9 mouse cellular contexts compared by ENCODE assay signal in the genomic region with DNA sequence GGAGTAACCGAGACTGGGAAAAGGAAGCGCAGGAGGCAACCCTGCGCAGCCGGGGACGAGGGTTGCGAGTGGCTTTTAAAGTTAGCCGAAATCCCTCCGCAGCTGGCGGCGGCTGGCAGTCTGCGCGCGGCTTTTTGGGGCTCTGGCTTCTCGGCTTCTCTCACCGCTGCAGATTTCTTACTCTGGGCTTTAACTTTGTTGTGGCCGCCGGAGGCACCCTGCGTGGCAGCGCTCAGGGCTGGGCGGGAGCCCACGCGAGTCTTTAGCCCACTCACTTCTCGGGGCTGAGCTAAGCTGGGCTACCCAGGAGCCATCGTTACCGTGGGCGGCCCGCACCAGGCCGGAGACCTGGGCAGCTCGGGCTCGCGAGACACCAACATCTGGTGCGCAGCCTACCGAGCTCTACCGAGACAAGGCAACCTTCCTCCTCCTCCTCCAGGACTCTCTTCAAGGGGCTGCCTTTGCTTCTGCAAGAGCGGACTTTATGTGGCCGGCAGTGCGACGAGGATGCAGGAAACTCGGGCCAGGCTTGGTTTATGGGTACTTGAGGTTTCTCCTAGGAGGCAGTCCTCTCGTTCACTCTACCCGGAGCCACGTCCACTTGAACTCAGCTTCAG. TPM values are rescaled to one million over a fixed set of nuclear protein-coding genes. Genes with fewer than 3 reads are reported as not detected.
A peak's percentile ranks its signal among the peaks of the same experiment; 100 is the strongest.
DNase-seq lines count a peak whose midpoint lies in the region; ATAC-seq lines count a peak whose summit lies in the region.
"Had no signal": no experiment of that assay in that cellular context is flagged by ENCODE, and none has a peak within 500 bp of the region (broad histone marks: within the 10 kb centered on the region; RNA-seq: fewer than 3 reads in every experiment).

No protein-coding gene starts in this region.

- peaks cover 7% of the 10 kb centered on the region; the same call in 1 of the 2 replicates for H3K4me1 ChIP-seq in embryonic facial prominence, embryonic 14.5 days (ENCODE audit: control insufficient read depth, insufficient read depth, low read length)
- peaks cover 89% of the 10 kb centered on the region for H3K4me1 ChIP-seq in hindbrain, embryonic 15.5 days (replicated peaks)
- peaks cover 44% of the 10 kb centered on the region for H3K4me1 ChIP-seq in neural tube, embryonic 14.5 days (ENCODE audit: control insufficient read depth, insufficient read depth, low read length)
- H3K4me1 ChIP-seq: liver, embryonic 15.5 days had no signal

- H3K36me3 ChIP-seq in embryonic facial prominence, embryonic 14.5 days (ENCODE audit: control insufficient read depth, insufficient read depth, low read length): no peaks in the 10 kb centered on the region
- no peaks in the 10 kb centered on the region for H3K36me3 ChIP-seq in hindbrain, embryonic 15.5 days
- no peaks in the 10 kb centered on the region for H3K36me3 ChIP-seq in neural tube, embryonic 14.5 days (ENCODE audit: control insufficient read depth, insufficient read depth, low read length)
- H3K36me3 ChIP-seq: liver, embryonic 15.5 days had no signal

- H3K4me2 ChIP-seq in embryonic facial prominence, embryonic 14.5 days (ENCODE audit: low read depth, low read length): peak overlapping the region; percentile 71
- H3K4me2 ChIP-seq in hindbrain, embryonic 15.5 days: peak overlapping the region; percentile 78
- peak overlapping the region; percentile 67 for H3K4me2 ChIP-seq in neural tube, embryonic 14.5 days (ENCODE audit: low read depth, low read length)
- H3K4me2 ChIP-seq: liver, embryonic 15.5 days had no signal

- H3K9me3 ChIP-seq in embryonic facial prominence, embryonic 14.5 days (ENCODE audit: control insufficient read depth, low read length): no peaks in the 10 kb centered on the region
- H3K9me3 ChIP-seq in hindbrain, embryonic 15.5 days: no peaks in the 10 kb centered on the region
- no peaks in the 10 kb centered on the region for H3K9me3 ChIP-seq in neural tube, embryonic 14.5 days (ENCODE audit: control insufficient read depth, low read length)
- H3K9me3 ChIP-seq: liver, embryonic 15.5 days had no signal

- no peak overlapping the region for H3K27ac ChIP-seq in embryonic facial prominence, embryonic 14.5 days (replicated peaks; ENCODE audit: low read depth, low read length)
- peak overlapping the region; percentile 90 for H3K27ac ChIP-seq in hindbrain, embryonic 15.5 days (replicated peaks)
- H3K27ac ChIP-seq in neural tube, embryonic 14.5 days (ENCODE audit: low read depth, low read length): peak overlapping the region; percentile 89
- H3K27ac ChIP-seq: liver, embryonic 15.5 days had no signal

- peak overlapping the region; percentile 43 for H3K4me3 ChIP-seq in embryonic facial prominence, embryonic 14.5 days (ENCODE audit: low read depth, low read length)
- H3K4me3 ChIP-seq in hindbrain, embryonic 15.5 days: peak overlapping the region; percentile 56
- H3K4me3 ChIP-seq in neural tube, embryonic 14.5 days (ENCODE audit: low read depth, low read length): peak overlapping the region; percentile 46
- H3K4me3 ChIP-seq: liver, embryonic 15.5 days had no signal

- peak; percentile 11 to 25 for DNase-seq in layer of hippocampus, postnatal 36 days
- no peak for DNase-seq in layer of hippocampus, postnatal 10 days (ENCODE audit: low spot score in 2 of 2)
- DNase-seq in embryonic facial prominence, embryonic 14.5 days (ENCODE audit: low spot score): no peak
- DNase-seq in cerebellum, adult 9-10 months: no peak
- DNase-seq in kidney, postnatal 14 days: no peak
- no peak for DNase-seq in cerebellum, adult 18-20 months

- ATAC-seq in embryonic facial prominence, embryonic 14.5 days (ENCODE audit: low read depth): no peak
- ATAC-seq in hindbrain, embryonic 15.5 days (ENCODE audit: low FRiP score, low read depth): no peak
- no peak for ATAC-seq in neural tube, embryonic 14.5 days (ENCODE audit: low read depth)

- no peak overlapping the region; the same call in 1 of the 2 replicates for H3K9ac ChIP-seq in embryonic facial prominence, embryonic 14.5 days (ENCODE audit: low read depth, low read length)
- peak overlapping the region; percentile 71 for H3K9ac ChIP-seq in hindbrain, embryonic 15.5 days
- H3K9ac ChIP-seq in neural tube, embryonic 14.5 days (replicated peaks; ENCODE audit: low read depth, low read length): peak overlapping the region; percentile 66
- H3K9ac ChIP-seq: liver, embryonic 15.5 days had no signal

- WGBS in embryonic facial prominence, embryonic 14.5 days: 1% methylated on average over 38 of the region's 42 CpGs
- WGBS in hindbrain, embryonic 15.5 days: 0% methylated on average over 42 of the region's 42 CpGs
- under 1% methylated on average over 42 of the region's 42 CpGs for WGBS in neural tube, embryonic 14.5 days

- peaks cover 100% of the 10 kb centered on the region for H3K27me3 ChIP-seq in embryonic facial prominence, embryonic 14.5 days (replicated peaks; ENCODE audit: control insufficient read depth, insufficient read depth, low read length)
- H3K27me3 ChIP-seq in hindbrain, embryonic 15.5 days: peaks cover 36% of the 10 kb centered on the region; the same call in 1 of the 2 replicates
- peaks cover 27% of the 10 kb centered on the region for H3K27me3 ChIP-seq in neural tube, embryonic 14.5 days (ENCODE audit: control insufficient read depth, insufficient read depth, low read length)

RNA-seq across cellular contexts. Expression of gene Grik3, which starts 1.1 kb away (rescaled TPM):
- total RNA-seq in layer of hippocampus, postnatal 36 days (2021): 10 to 100 TPM; 21.7 to 25.5 TPM
- total RNA-seq in layer of hippocampus, postnatal 10 days (2021): 10 to 100 TPM; 32.8 to 34.5 TPM
- polyA plus RNA-seq in embryonic facial prominence, embryonic 14.5 days (2014; fragmentation: Nextera tagmentation; extraction: Ambion mirVana): 0.39 and 0.59 TPM in 2 replicates
- 5.4 and 5.5 TPM in 2 replicates for polyA plus RNA-seq in hindbrain, embryonic 15.5 days (2015; fragmentation: Nextera tagmentation; extraction: Ambion mirVana)
- polyA plus RNA-seq in neural tube, embryonic 14.5 days (2014; fragmentation: Nextera tagmentation; extraction: Ambion mirVana): 6.1 and 8.0 TPM in 2 replicates
- polyA plus RNA-seq: liver, embryonic 15.5 days had no signal

Comparison
In these comparisons a context has a peak if more than half of its experiments do, and no peak if none do; other contexts are left out.
1. DNase-seq: peak in layer of hippocampus, postnatal 36 days (2 of 2); none in layer of hippocampus, postnatal 10 days (0 of 2), embryonic facial prominence, embryonic 14.5 days (single experiment), cerebellum, adult 9-10 months (single experiment), kidney, postnatal 14 days (single experiment) and cerebellum, adult 18-20 months (0 of 2).
2. Peak in every context shown above with its lines, with median percentiles within 50 percentile points of each other: H3K4me2 ChIP-seq and H3K4me3 ChIP-seq.